In genomic region chr16:18036425-18036955, GRCm38 (mm10) we compare ENCODE assay signal across 8 mouse cellular contexts. TPM values are rescaled to one million over a fixed set of nuclear protein-coding genes. Genes with fewer than 3 reads are reported as not detected.
A peak's percentile ranks its signal among the peaks of the same experiment; 100 is the strongest.
DNase-seq lines count a peak whose midpoint lies in the region; ATAC-seq and TF ChIP-seq lines count a peak whose summit lies in the region.

No protein-coding gene starts in this region.

- H3K9me3 ChIP-seq in neural tube, embryonic 15.5 days (replicated peaks), result no peaks in the 10 kb centered on the region
- no peaks in the 10 kb centered on the region for H3K9me3 ChIP-seq in embryonic facial prominence, embryonic 12.5 days

- TF ChIP-seq POLR2A in liver, adult 2 months (IDR thresholded peaks at IDR 0.05; ENCODE audit: extremely low read depth, insufficient read depth, low read length), result no peak

- no peaks in the 10 kb centered on the region for H3K27me3 ChIP-seq in neural tube, embryonic 15.5 days (replicated peaks)
- 0 out of 2 replicates have a peak, but pooled peaks cover 2% of the 10 kb centered on the region for H3K27me3 ChIP-seq in embryonic facial prominence, embryonic 12.5 days
- H3K27me3 ChIP-seq in liver, adult 2 months (ENCODE audit: control insufficient read depth, insufficient read depth, low read length), result no peaks in the 10 kb centered on the region

- no peak overlapping the region for H3K4me3 ChIP-seq in neural tube, embryonic 15.5 days (replicated peaks)
- no peak overlapping the region for H3K4me3 ChIP-seq in embryonic facial prominence, embryonic 12.5 days
- H3K4me3 ChIP-seq in liver, adult 2 months (ENCODE audit: insufficient read depth, low read depth, low read length), result no peak overlapping the region

- peak; percentile 51; the same call in 1 of the 2 replicates for TF ChIP-seq CTCF in liver, adult 2 months (IDR thresholded peaks at IDR 0.05; ENCODE audit: low read depth, low read length)

- no peak overlapping the region for H3K27ac ChIP-seq in neural tube, embryonic 15.5 days (replicated peaks)
- no peak overlapping the region for H3K27ac ChIP-seq in embryonic facial prominence, embryonic 12.5 days
- H3K27ac ChIP-seq in liver, adult 2 months (replicated peaks; ENCODE audit: insufficient read depth, low read depth, low read length), result no peak overlapping the region

- no peaks in the 10 kb centered on the region for H3K36me3 ChIP-seq in neural tube, embryonic 15.5 days
- no peaks in the 10 kb centered on the region for H3K36me3 ChIP-seq in embryonic facial prominence, embryonic 12.5 days
- no peaks in the 10 kb centered on the region for H3K36me3 ChIP-seq in liver, adult 2 months (ENCODE audit: control insufficient read depth, insufficient read depth, low read length)

- WGBS in neural tube, embryonic 15.5 days, result 25% methylated on average over 16 of the region's 16 CpGs
- 18% methylated on average over 16 of the region's 16 CpGs for WGBS in embryonic facial prominence, embryonic 12.5 days
- WGBS in liver, adult 2 months, result 25% methylated on average over 16 of the region's 16 CpGs

- H3K79me2 ChIP-seq in liver, adult 2 months (ENCODE audit: control insufficient read depth, insufficient read depth, low read length), result no peaks in the 10 kb centered on the region

- no peak for ATAC-seq in neural tube, embryonic 15.5 days (ENCODE audit: low FRiP score)
- ATAC-seq in embryonic facial prominence, embryonic 12.5 days (ENCODE audit: insufficient number of reproducible peaks, insufficient read depth, low FRiP score, low TSS enrichment), result peak; percentile 10; the same call in 1 of the 2 replicates

- no peaks in the 10 kb centered on the region for H3K4me1 ChIP-seq in neural tube, embryonic 15.5 days
- H3K4me1 ChIP-seq in embryonic facial prominence, embryonic 12.5 days, result no peaks in the 10 kb centered on the region
- H3K4me1 ChIP-seq in liver, adult 2 months (ENCODE audit: control insufficient read depth, insufficient read depth, low read length), result no peaks in the 10 kb centered on the region

- no peak overlapping the region for H3K9ac ChIP-seq in neural tube, embryonic 15.5 days (replicated peaks)
- H3K9ac ChIP-seq in embryonic facial prominence, embryonic 12.5 days, result no peak overlapping the region
- H3K9ac ChIP-seq in liver, adult 2 months (ENCODE audit: low read depth, low read length), result no peak overlapping the region

- peak; percentile 41 for DNase-seq in neural tube, embryonic 10.5 days (ENCODE audit: extremely low spot score, low spot score)
- DNase-seq in T-cell, adult 2 months (ENCODE audit: low spot score), result peak; percentile 63
- DNase-seq in induced T-regulatory cell, adult 2 months (ENCODE audit: low read depth), result peak; percentile 86
- peak; percentile 53 for DNase-seq in liver, adult 2 months (ENCODE audit: extremely low read depth, low read depth, low spot score)
- peak; percentile 65 to 79 for DNase-seq in natural killer cell, adult 2 months (ENCODE audit: low spot score in 2 of 2)
- DNase-seq in thymus, postnatal 25 days, result peak; percentile 73

- no peak overlapping the region for H3K4me2 ChIP-seq in neural tube, embryonic 15.5 days
- H3K4me2 ChIP-seq in embryonic facial prominence, embryonic 12.5 days (replicated peaks), result no peak overlapping the region

RNA-seq across cellular contexts. Expression of gene Dgcr6, which starts 16.2 kb away (rescaled TPM):
- polyA plus RNA-seq in neural tube, embryonic 15.5 days (2015; fragmentation: Nextera tagmentation; extraction: Ambion mirVana), result 148 and 162 TPM in 2 replicates
- 121 and 129 TPM in 2 replicates for polyA plus RNA-seq in embryonic facial prominence, embryonic 12.5 days (2016; fragmentation: Nextera tagmentation; extraction: Ambion mirVana)
- 45.3 and 45.9 TPM in 2 replicates for total RNA-seq in liver, adult 2 months (2014; rRNA removed)
- polyA plus RNA-seq in liver, adult 2 months (2012; rRNA removed), result 103 and 121 TPM in 2 replicates

RNA-seq across cellular contexts. Expression of gene Prodh, which starts 53.5 kb away (rescaled TPM):
- 4.0 and 6.4 TPM in 2 replicates for polyA plus RNA-seq in neural tube, embryonic 15.5 days (2015; fragmentation: Nextera tagmentation; extraction: Ambion mirVana)
- 11.1 and 11.3 TPM in 2 replicates for polyA plus RNA-seq in embryonic facial prominence, embryonic 12.5 days (2016; fragmentation: Nextera tagmentation; extraction: Ambion mirVana)
- total RNA-seq in liver, adult 2 months (2014; rRNA removed), result 246 and 376 TPM in 2 replicates
- 356 and 394 TPM in 2 replicates for polyA plus RNA-seq in liver, adult 2 months (2012; rRNA removed)

RNA-seq across cellular contexts. Expression of gene Vpreb2, which starts 56.3 kb away (rescaled TPM):
- not detected in 2 replicates for polyA plus RNA-seq in neural tube, embryonic 15.5 days (2015; fragmentation: Nextera tagmentation; extraction: Ambion mirVana)
- polyA plus RNA-seq in embryonic facial prominence, embryonic 12.5 days (2016; fragmentation: Nextera tagmentation; extraction: Ambion mirVana), result not detected in 2 replicates
- total RNA-seq in liver, adult 2 months (2014; rRNA removed), result not detected in 2 replicates
- polyA plus RNA-seq in liver, adult 2 months (2012; rRNA removed), result not detected in 2 replicates

Comparison
In these comparisons a context has a peak if more than half of its experiments do, and no peak if none do; other contexts are left out.
1. RNA of gene Prodh, which starts 53.5 kb away (polyA plus RNA-seq): 356 to 394 TPM in liver, adult 2 months; 11.1 to 11.3 TPM in embryonic facial prominence, embryonic 12.5 days and 4.0 to 6.4 TPM in neural tube, embryonic 15.5 days; every median in the first group is over 10 times any median in the second.
2. Peak in every context shown above with its lines, with median percentiles within 50 percentile points of each other: DNase-seq.